Comparison of ENCODE assay signal across 20 mouse cellular contexts in the genomic region with DNA sequence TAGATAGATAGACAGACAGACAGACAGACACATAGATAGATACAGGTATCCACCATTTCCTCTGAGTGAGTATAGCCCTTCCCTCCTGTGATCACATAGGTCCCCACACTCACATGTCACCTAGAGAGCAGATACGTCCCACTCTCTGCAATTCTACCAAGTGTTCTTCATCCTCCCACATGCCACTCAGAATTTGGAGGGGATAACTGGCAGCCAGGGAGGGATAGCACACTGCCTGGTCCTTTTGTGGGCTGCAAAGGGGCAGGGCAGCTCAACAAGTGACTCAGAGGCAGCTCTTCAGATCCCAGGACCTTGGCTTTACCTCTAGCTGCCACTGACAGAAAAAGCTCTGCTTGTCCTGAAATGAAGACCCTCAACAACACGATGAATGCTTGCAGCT. TPM values are rescaled to one million over a fixed set of nuclear protein-coding genes. Genes with fewer than 3 reads are reported as not detected.
A peak's percentile ranks its signal among the peaks of the same experiment; 100 is the strongest.
DNase-seq lines count a peak whose midpoint lies in the region; ATAC-seq lines count a peak whose summit lies in the region.
"Had no signal": no experiment of that assay in that cellular context is flagged by ENCODE, and none has a peak within 500 bp of the region (broad histone marks: within the 10 kb centered on the region; RNA-seq: fewer than 3 reads in every experiment).

No protein-coding gene starts in this region.

- peak overlapping the region; percentile 64 for H3K4me3 ChIP-seq in megakaryocyte, embryonic 14.5 days (replicated peaks)
- H3K4me3 ChIP-seq: embryonic facial prominence, embryonic 10.5 days; embryonic facial prominence, embryonic 12.5 days; forebrain, embryonic 13.5 days; forebrain, embryonic 15.5 days had no signal

- ATAC-seq in CD4-positive, CD25-positive, alpha-beta regulatory T cell, adult 4 months: no peak
- ATAC-seq in megakaryocyte, adult 5-6 weeks (ENCODE audit: poor library complexity, severe bottlenecking): no peak
- ATAC-seq in granulocyte monocyte progenitor cell, adult 5-6 weeks (replicated peaks; ENCODE audit: poor library complexity, severe bottlenecking): no peak
- ATAC-seq: forebrain, embryonic 15.5 days had no signal

- peaks cover 68% of the 10 kb centered on the region for H3K36me3 ChIP-seq in megakaryocyte, embryonic 14.5 days (replicated peaks; ENCODE audit: low read length)
- H3K36me3 ChIP-seq: embryonic facial prominence, embryonic 10.5 days; embryonic facial prominence, embryonic 12.5 days; forebrain, embryonic 15.5 days had no signal

- H3K27me3 ChIP-seq in megakaryocyte, embryonic 14.5 days (replicated peaks): no peaks in the 10 kb centered on the region
- H3K27me3 ChIP-seq: embryonic facial prominence, embryonic 12.5 days; forebrain, embryonic 15.5 days had no signal

- H3K9me3 ChIP-seq in megakaryocyte, embryonic 14.5 days: no peaks in the 10 kb centered on the region
- H3K9me3 ChIP-seq: embryonic facial prominence, embryonic 10.5 days; embryonic facial prominence, embryonic 12.5 days; forebrain, embryonic 13.5 days; forebrain, embryonic 15.5 days had no signal

- DNase-seq in CD4-positive, CD25-positive, alpha-beta regulatory T cell, adult 2 months (ENCODE audit: low read depth, low spot score): peak; percentile 48
- peak; percentile 53 for DNase-seq in CD4-positive helper T cell, adult 2 months (ENCODE audit: low read depth, low spot score)
- DNase-seq: adrenal gland, adult 2 months; adrenal gland, postnatal 10 days; adrenal gland, postnatal 36 days; B cell, adult 2 months; cerebellum, adult 11-12 months; cerebellum, adult 2 months; cerebellum, adult 9-10 months; cerebellum, postnatal 10 days; cerebellum, postnatal 25 days; forebrain, postnatal 0 days had no signal

- peaks cover 97% of the 10 kb centered on the region for H3K4me1 ChIP-seq in megakaryocyte, embryonic 14.5 days

RNA-seq across cellular contexts. Expression of a gene that starts 36.1 kb away (rescaled TPM):
- polyA plus RNA-seq in CD4-positive, CD25-positive, alpha-beta regulatory T cell, adult 4 months (2017; shearing (Covaris generic)): 1 to 10 TPM; 1.8 to 4.2 TPM
- 5.5 and 23.4 TPM in 2 replicates for polyA plus RNA-seq in megakaryocyte, embryonic 14.5 days (2012; ENCODE audit: insufficient read depth, low replicate concordance)
- total RNA-seq in megakaryocyte, adult 5-6 weeks (2015): 10.8 and 16.8 TPM in 2 replicates
- total RNA-seq in megakaryocyte, adult 5-6 weeks (2017): 4.9 and 7.2 TPM in 2 replicates
- 13.2 and 13.9 TPM in 2 replicates for total RNA-seq in granulocyte monocyte progenitor cell, adult 5-6 weeks (2014; fragmentation: Nextera tagmentation)
- 7.5 and 7.8 TPM in 2 replicates for total RNA-seq in granulocyte monocyte progenitor cell, adult 5-6 weeks (2017)
